Mouse (Mus musculus): Measurements from ENCODE around the gene Olfr391-ps. TPM values are rescaled to one million over a fixed set of nuclear protein-coding genes. Genes with fewer than 3 reads are reported as not detected.

The Olfr391-ps gene
- not detected for total RNA-seq (2021)

GRCm38 (mm10) chr11:73802952-73803351 lies at the start of gene Olfr391-ps:
Gene Olfr391-ps, minus strand, starts transcription at chr11:73803052.
- no peak for DNase-seq

DNA sequence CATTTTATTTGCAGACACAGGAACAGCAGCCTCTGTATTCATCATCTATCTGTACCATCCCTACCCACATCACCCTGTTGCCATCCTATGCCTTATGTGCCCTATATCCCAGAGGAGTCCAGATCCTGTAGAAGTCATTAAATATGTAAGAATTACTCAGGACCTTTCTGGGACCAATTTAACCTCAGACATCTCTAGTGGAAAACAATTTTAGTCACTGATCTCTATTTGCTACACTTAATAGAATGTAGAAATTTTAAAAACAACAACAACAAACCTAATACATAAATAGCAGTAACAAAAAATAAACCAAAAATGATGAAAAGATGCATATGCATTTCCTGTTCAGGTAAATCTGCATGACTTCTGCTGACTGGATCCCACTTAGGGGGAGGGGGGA lies 48.5 kb upstream of the Olfr391-ps start, which contains the start of gene Olfr393:
Gene Olfr393, minus strand, starts transcription at position 101 of the 400 bp plus-strand sequence.
- DNase-seq, result no peak

DNA sequence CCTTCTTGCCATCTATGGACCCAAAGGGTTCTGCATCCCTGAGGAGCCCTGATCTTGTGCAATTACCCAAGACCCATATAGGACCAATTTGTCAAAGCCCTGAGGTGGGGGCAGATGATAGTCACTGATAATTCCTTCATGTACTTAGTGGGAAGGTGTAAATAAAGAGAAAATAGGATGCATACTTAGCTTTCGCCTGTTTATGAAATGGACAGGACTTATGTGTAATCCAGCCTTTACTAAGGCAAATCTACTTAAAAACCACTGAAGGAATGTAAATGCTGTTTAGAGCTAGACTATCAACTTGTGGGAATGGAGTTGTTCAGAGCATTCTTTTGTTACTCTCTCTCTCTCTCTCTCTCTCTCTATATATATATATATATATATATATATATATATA lies 14.1 kb upstream of the Olfr391-ps start, which contains the start of gene Olfr392:
Gene Olfr392, minus strand, starts transcription at position 101 of the 400 bp plus-strand sequence.
- DNase-seq, result no peak

DNA sequence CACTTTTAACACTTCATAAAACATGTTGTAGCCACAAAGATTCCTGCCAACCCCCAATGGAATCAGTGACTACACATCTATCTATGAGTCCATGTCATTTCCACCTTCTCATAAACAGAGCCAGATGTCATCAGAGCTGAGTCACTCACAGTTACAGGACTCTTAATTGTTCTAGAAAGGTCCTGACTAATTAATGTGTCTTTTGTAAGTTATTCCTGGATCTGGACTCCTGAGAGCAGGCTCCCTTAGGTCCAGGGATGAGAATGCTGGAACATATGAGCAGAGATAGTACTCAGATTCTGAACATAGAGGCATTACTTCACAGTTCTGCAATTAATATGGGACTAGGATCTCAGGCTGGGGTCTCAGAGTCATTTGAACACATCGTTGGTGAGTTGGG lies 20.2 kb downstream of the Olfr391-ps start, which contains the start of gene Olfr390:
Gene Olfr390, plus strand, starts transcription at position 301 of the 400 bp plus-strand sequence.
- DNase-seq, result no peak

GRCm38 (mm10) chr11:73780613-73781012 lies 22.2 kb downstream of the Olfr391-ps start, which contains the start of gene Olfr389:
Gene Olfr389, minus strand, starts transcription at chr11:73780713.
- DNase-seq, result no peak

DNA sequence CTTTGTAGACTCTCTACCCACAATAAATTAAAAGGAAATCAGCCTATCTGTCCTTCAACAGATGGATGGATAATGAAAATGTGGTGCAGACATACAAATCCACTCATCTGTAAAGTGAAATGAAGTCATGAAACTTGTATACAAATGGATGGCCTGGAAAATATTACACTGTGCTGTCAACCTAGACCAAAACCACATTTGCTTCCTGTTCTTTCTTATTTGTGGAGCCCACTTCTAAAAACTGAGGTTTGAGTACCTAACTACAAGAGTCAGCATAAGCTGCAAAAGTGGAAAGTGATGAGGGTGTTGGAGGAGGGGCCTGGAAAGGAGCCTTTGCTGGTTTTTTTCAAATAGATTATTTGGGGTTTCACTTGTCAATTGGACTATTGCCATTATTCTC lies 43.7 kb downstream of the Olfr391-ps start:
- DNase-seq, result no peak

Other genes starting within 250 kb of the Olfr391-ps start
- gene Olfr385, start 210.0 kb downstream of the Olfr391-ps start, total RNA-seq (2021), result not detected
- gene Olfr384, start 204.5 kb downstream of the Olfr391-ps start, total RNA-seq (2021), result not detected
- not detected for gene Zfp735, start 114.3 kb downstream of the Olfr391-ps start, total RNA-seq (2021)
- not detected for gene Olfr389, start 22.3 kb downstream of the Olfr391-ps start, total RNA-seq (2021)
- not detected for gene Olfr390, start 20.1 kb downstream of the Olfr391-ps start, total RNA-seq (2021)
- not detected for gene Olfr392, start 14.0 kb upstream of the Olfr391-ps start, total RNA-seq (2021)
- gene Olfr393, start 48.4 kb upstream of the Olfr391-ps start, total RNA-seq (2021), result not detected
- not detected for gene Olfr394, start 87.7 kb upstream of the Olfr391-ps start, total RNA-seq (2021)
- gene Olfr395, start 106.2 kb upstream of the Olfr391-ps start, total RNA-seq (2021), result not detected
- gene Olfr23, start 133.6 kb upstream of the Olfr391-ps start, total RNA-seq (2021), result not detected
- gene Olfr397, start 157.8 kb upstream of the Olfr391-ps start, total RNA-seq (2021), result not detected
- gene Olfr398, start 187.4 kb upstream of the Olfr391-ps start, total RNA-seq (2021), result not detected